Mouse (Mus musculus) lung, postnatal 14 days (tissue): ENCODE data around the gene Gm20075.
A peak's percentile ranks its signal among the peaks of the same experiment; 100 is the strongest.
"Not testable (repeated sequence)": the region's sequence is repeated elsewhere in the genome, so short reads cannot be mapped to it uniquely, and the experiment has no call there.

Source experiments
- DNase-seq: peaks from one replicate; pipeline ENCODE4 v3.0.0; 2021

The Gm20075 gene

GRCm38 (mm10) chr13:96081276-96081675 lies at the start of gene Gm20075:
TSS of gene Gm20075 (minus strand) at chr13:96081376.
- DNase-seq, result not testable (repeated sequence)

- DNase-seq, result no peak
Measured at GRCm38 (mm10) chr13:96129081-96129480, 47.9 kb upstream of the Gm20075 start.

- no peak for DNase-seq
Measured at GRCm38 (mm10) chr13:96126669-96127068, 45.5 kb upstream of the Gm20075 start.

- DNase-seq, result no peak
Measured at GRCm38 (mm10) chr13:96125011-96125410, 43.8 kb upstream of the Gm20075 start.

GRCm38 (mm10) chr13:96112711-96113110 lies 31.5 kb upstream of the Gm20075 start:
- no peak for DNase-seq

GRCm38 (mm10) chr13:96110767-96111166 lies 29.6 kb upstream of the Gm20075 start:
- DNase-seq, result no peak

GRCm38 (mm10) chr13:96106367-96106766 lies 25.2 kb upstream of the Gm20075 start:
- no peak for DNase-seq

GRCm38 (mm10) chr13:96090929-96091328 lies 9.8 kb upstream of the Gm20075 start:
- DNase-seq, result no peak

- no peak for DNase-seq
Measured at GRCm38 (mm10) chr13:96085581-96086302, 4.6 kb upstream of the Gm20075 start.

- not testable (repeated sequence) for DNase-seq
Measured at GRCm38 (mm10) chr13:96081754-96082153, 578 bp upstream of the Gm20075 start, which contains the start of gene Gm17190. TSS of gene Gm17190 (plus strand) at chr13:96082054.

GRCm38 (mm10) chr13:96073555-96073954 lies 7.6 kb downstream of the Gm20075 start:
- no peak for DNase-seq

GRCm38 (mm10) chr13:96052755-96053154 lies 28.4 kb downstream of the Gm20075 start:
- no peak for DNase-seq

GRCm38 (mm10) chr13:96045396-96045795 lies 35.8 kb downstream of the Gm20075 start:
- DNase-seq, result no peak

- DNase-seq, result peak; percentile 15
Measured at GRCm38 (mm10) chr13:96040275-96041042, 40.7 kb downstream of the Gm20075 start.

- DNase-seq, result no peak
Measured at GRCm38 (mm10) chr13:96039536-96039935, 41.6 kb downstream of the Gm20075 start.

- peak; percentile 45 for DNase-seq
Measured at GRCm38 (mm10) chr13:96030368-96031223, 50.6 kb downstream of the Gm20075 start.
